8 mouse cellular contexts compared by ENCODE assay signal in the genomic region with DNA sequence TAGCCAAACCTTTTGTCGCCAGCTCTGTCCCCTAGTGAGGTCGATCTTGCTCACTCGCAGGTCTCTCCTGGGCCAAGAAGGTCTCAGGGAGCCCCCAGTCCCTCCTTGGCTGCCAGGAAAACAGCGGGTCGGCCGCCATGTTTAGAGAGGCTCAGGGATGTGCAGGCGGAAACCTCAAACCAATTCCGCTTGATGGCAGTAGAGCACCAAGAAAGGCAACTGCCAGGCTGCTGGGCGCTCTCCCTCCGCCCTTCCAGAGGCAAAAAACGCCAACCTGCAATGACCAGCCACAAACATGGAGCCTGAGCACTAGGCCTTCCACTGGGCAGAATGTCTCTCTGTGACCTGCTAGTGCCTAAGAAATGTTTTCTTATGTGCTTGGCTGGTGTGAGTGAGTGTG.
DNase-seq lines count a peak whose midpoint lies in the region; ATAC-seq and TF ChIP-seq lines count a peak whose summit lies in the region.
"Not testable (repeated sequence)": the region's sequence is repeated elsewhere in the genome, so short reads cannot be mapped to it uniquely, and the experiment has no call there.

No protein-coding gene starts in this region.

- H3K27ac ChIP-seq in forebrain, embryonic 15.5 days (replicated peaks); kidney, embryonic 16.5 days (ENCODE audit: low read length); lung, embryonic 14.5 days (ENCODE audit: low read depth); neural tube, embryonic 11.5 days (ENCODE audit: low read depth, low read length): not testable (repeated sequence)

- H3K9ac ChIP-seq in forebrain, embryonic 15.5 days (replicated peaks); kidney, embryonic 16.5 days (replicated peaks; ENCODE audit: low read length); lung, embryonic 14.5 days; neural tube, embryonic 11.5 days (ENCODE audit: low read length): not testable (repeated sequence)

- DNase-seq in MN1 (ENCODE audit: low spot score) = peak; percentile 50
- DNase-seq in cerebellum, adult 8-10 months = peak; percentile 85
- DNase-seq in heart, postnatal 4 days = peak; percentile 88
- DNase-seq in lung, embryonic 14.5 days = peak; percentile 43
- peak; percentile 61 for DNase-seq in neural tube, embryonic 11.5 days (ENCODE audit: low spot score)
- peak; percentile 49 for DNase-seq in thymus, postnatal 0 days (ENCODE audit: low spot score)

- H3K4me1 ChIP-seq in forebrain, embryonic 15.5 days; kidney, embryonic 16.5 days (ENCODE audit: insufficient read depth, low read length); lung, embryonic 14.5 days (ENCODE audit: insufficient read depth); neural tube, embryonic 11.5 days (ENCODE audit: control insufficient read depth, insufficient read depth, low read length): not testable (repeated sequence)

- TF ChIP-seq CTCF in lung, embryonic 14.5 days (IDR thresholded peaks at IDR 0.05; ENCODE audit: low read depth) = peak; percentile 33; the same call in 1 of the 2 replicates

- not testable (repeated sequence) for H3K36me3 ChIP-seq in forebrain, embryonic 15.5 days; kidney, embryonic 16.5 days (ENCODE audit: insufficient read depth, low read length); lung, embryonic 14.5 days (ENCODE audit: insufficient read depth); neural tube, embryonic 11.5 days (ENCODE audit: control insufficient read depth, insufficient read depth, low read length)

- 61% methylated on average over 11 of the region's 11 CpGs for WGBS in forebrain, embryonic 15.5 days
- 69% methylated on average over 11 of the region's 11 CpGs for WGBS in kidney, embryonic 16.5 days
- WGBS in lung, embryonic 14.5 days = 70% methylated on average over 11 of the region's 11 CpGs
- 50% methylated on average over 11 of the region's 11 CpGs for WGBS in neural tube, embryonic 11.5 days

- not testable (repeated sequence) for H3K9me3 ChIP-seq in forebrain, embryonic 15.5 days; kidney, embryonic 16.5 days (ENCODE audit: low read length); lung, embryonic 14.5 days (ENCODE audit: low read depth, low read length); neural tube, embryonic 11.5 days (ENCODE audit: control insufficient read depth, low read length)

- H3K4me2 ChIP-seq in forebrain, embryonic 15.5 days (replicated peaks); kidney, embryonic 16.5 days (replicated peaks; ENCODE audit: low read depth, low read length); lung, embryonic 14.5 days; neural tube, embryonic 11.5 days (ENCODE audit: low read depth): not testable (repeated sequence)

- ATAC-seq in forebrain, embryonic 15.5 days (replicated peaks); kidney, embryonic 16.5 days (ENCODE audit: low FRiP score, low TSS enrichment); lung, embryonic 14.5 days (ENCODE audit: insufficient read depth); neural tube, embryonic 11.5 days (ENCODE audit: insufficient read depth, low FRiP score, low TSS enrichment): not testable (repeated sequence)

- peak overlapping the region; percentile 15; the same call in 1 of the 2 replicates for H3K4me3 ChIP-seq in forebrain, embryonic 15.5 days
- peak overlapping the region; percentile 18; the same call in 1 of the 2 replicates for H3K4me3 ChIP-seq in kidney, embryonic 16.5 days (ENCODE audit: low read length)
- H3K4me3 ChIP-seq in lung, embryonic 14.5 days (ENCODE audit: low read depth, low read length); neural tube, embryonic 11.5 days (ENCODE audit: low read depth, low read length): not testable (repeated sequence)

- not testable (repeated sequence) for H3K27me3 ChIP-seq in forebrain, embryonic 15.5 days; kidney, embryonic 16.5 days (ENCODE audit: insufficient read depth, low read length); lung, embryonic 14.5 days (ENCODE audit: insufficient read depth, low read length); neural tube, embryonic 11.5 days (ENCODE audit: control insufficient read depth, insufficient read depth, low read length)
